Mouse (Mus musculus) C2C12 (cell line): Measurements from ENCODE around the gene Ogfod1. TPM values are rescaled to one million over a fixed set of nuclear protein-coding genes. Genes with fewer than 3 reads are reported as not detected.
A peak's percentile ranks its signal among the peaks of the same experiment; 100 is the strongest.
"Not testable (repeated sequence)": the region's sequence is repeated elsewhere in the genome, so short reads cannot be mapped to it uniquely, and the experiment has no call there.

ENCODE experiments used
- H3K27me3 ChIP-seq: one replicate; pipeline ENCODE4 v1.6.1; 2011; ENCODE audit not compliant: control insufficient read depth, insufficient read depth, insufficient read length
- H3K36me3 ChIP-seq: one replicate; pipeline ENCODE4 v1.6.1; 2011; ENCODE audit not compliant: control insufficient read depth, insufficient read depth
- H3K4me3 ChIP-seq: one replicate; pipeline ENCODE4 v1.5.1; 2011; ENCODE audit warnings: mild to moderate bottlenecking, control low read depth; ENCODE audit not compliant: poor library complexity, insufficient read depth, severe bottlenecking
- H3K79me2 ChIP-seq: one replicate; pipeline ENCODE4 v1.6.1; 2011; ENCODE audit not compliant: control insufficient read depth, insufficient read depth
- H3K79me3 ChIP-seq: one replicate; pipeline ENCODE4 v1.6.1; 2011; ENCODE audit warnings: low read depth, control low read depth
- H3ac ChIP-seq: one replicate; pipeline ENCODE3; 2011; ENCODE audit warnings: low read depth; ENCODE audit not compliant: control insufficient read depth, insufficient read length
- CEBPB ChIP-seq: IDR thresholded peaks from one replicate; pipeline ENCODE4 v1.6.1; 2011; ENCODE audit warnings: low read depth, mild to moderate bottlenecking, control low read depth, moderate library complexity
- CTCF ChIP-seq: IDR thresholded peaks from one replicate; pipeline ENCODE4 v1.5.1; 2011; ENCODE audit not compliant: control insufficient read depth, insufficient read depth, insufficient read length
- FOSL1 ChIP-seq: IDR thresholded peaks from one replicate; pipeline ENCODE4 v1.8.0; 2011; ENCODE audit warnings: mild to moderate bottlenecking, low read length; ENCODE audit not compliant: poor library complexity, insufficient read depth, severe bottlenecking
- MAX ChIP-seq: IDR thresholded peaks from one replicate; pipeline ENCODE4 v1.6.1; 2011; ENCODE audit warnings: mild to moderate bottlenecking, control low read depth
- MYOD1 ChIP-seq: IDR thresholded peaks from one replicate; pipeline ENCODE4 v1.6.1; 2011; ENCODE audit warnings: low read depth; ENCODE audit not compliant: control insufficient read depth, insufficient read length
- MYOG ChIP-seq: IDR thresholded peaks from one replicate; pipeline ENCODE4 v1.6.1; 2011; ENCODE audit not compliant: control insufficient read depth, insufficient read length; ENCODE audit errors: extremely low read depth
- USF1 ChIP-seq: IDR thresholded peaks from one replicate; pipeline ENCODE4 v1.6.1; 2011; ENCODE audit warnings: low read depth, mild to moderate bottlenecking, control low read depth, moderate library complexity
- polyA plus RNA-seq: library from polyadenylated mRNA; unstranded; fragments of >200 nt; fragmentation: generic; extraction: Trizol; gene quantifications from one replicate; pipeline ENCODE4 v1.2.1, GENCODE M21; 2012; ENCODE audit warnings: missing spikeins

The Ogfod1 gene
- polyA plus RNA-seq, 1 experiment: 9.7 TPM

GRCm38 (mm10) chr8:94029701-94030100 lies 7.3 kb upstream of the Ogfod1 start:
- Histone ChIP-seq H3K36me3 (peaks cover 77% of the 10 kb centered on the region), H3K4me3 (no peak overlapping the region), H3K79me3 (peaks cover 39% of the 10 kb centered on the region), H3K27me3 (no peaks in the 10 kb centered on the region), H3ac (no peak overlapping the region), H3K79me2 (peaks cover 54% of the 10 kb centered on the region)
- TF ChIP-seq MAX (no peak), MYOG (no peak), FOSL1 (no peak)

DNA sequence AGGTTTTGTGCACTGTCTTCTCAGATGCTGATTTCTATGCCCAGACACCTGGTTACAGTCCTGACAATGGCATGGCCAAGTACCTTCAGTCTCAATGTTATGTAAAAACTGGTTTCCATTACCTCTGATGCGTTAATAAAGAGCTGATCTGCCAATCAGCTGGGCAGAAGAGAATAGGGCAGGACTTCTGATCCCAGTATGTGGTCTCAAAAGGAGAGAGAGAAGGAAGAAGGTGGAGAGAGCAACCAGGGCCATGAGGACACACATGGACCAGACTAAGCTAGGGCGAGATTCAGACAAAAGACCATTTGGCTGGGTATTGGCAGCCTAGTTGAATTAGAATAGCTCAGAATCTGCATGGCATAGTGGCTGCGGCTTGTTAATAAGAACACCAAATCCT lies 3.4 kb upstream of the Ogfod1 start:
- H3K79me3 ChIP-seq: peaks cover 60% of the 10 kb centered on the region
- H3K27me3 ChIP-seq: no peaks in the 10 kb centered on the region
- no peak overlapping the region for H3ac ChIP-seq
- H3K79me2 ChIP-seq: peaks cover 89% of the 10 kb centered on the region
- no peak overlapping the region for H3K4me3 ChIP-seq
- no peak for TF ChIP-seq USF1
- no peak for TF ChIP-seq MYOG
- no peak for TF ChIP-seq CTCF
- TF ChIP-seq MYOD1: no peak
- TF ChIP-seq CEBPB: no peak
- no peak for TF ChIP-seq FOSL1
- TF ChIP-seq MAX: no peak
- H3K36me3 ChIP-seq: peaks cover 40% of the 10 kb centered on the region

GRCm38 (mm10) chr8:94035200-94035599 lies 1.8 kb upstream of the Ogfod1 start:
- H3K79me2 ChIP-seq: peaks cover 84% of the 10 kb centered on the region
- H3K4me3 ChIP-seq: no peak overlapping the region
- peaks cover 31% of the 10 kb centered on the region for H3K36me3 ChIP-seq
- no peak for TF ChIP-seq MYOD1
- no peak for TF ChIP-seq USF1
- no peak for TF ChIP-seq MAX
- no peak for TF ChIP-seq CTCF
- no peak for TF ChIP-seq CEBPB
- TF ChIP-seq FOSL1: no peak
- no peak for TF ChIP-seq MYOG
- no peaks in the 10 kb centered on the region for H3K27me3 ChIP-seq
- peaks cover 63% of the 10 kb centered on the region for H3K79me3 ChIP-seq
- no peak overlapping the region for H3ac ChIP-seq

- Histone ChIP-seq H3K79me3 (peaks cover 55% of the 10 kb centered on the region), H3K79me2 (peaks cover 72% of the 10 kb centered on the region), H3K36me3 (peaks cover 25% of the 10 kb centered on the region), H3ac (peak overlapping the region; percentile 68), H3K4me3 (peak overlapping the region; percentile 55)
- H3K27me3 ChIP-seq: not testable (repeated sequence)
Observed at GRCm38 (mm10) chr8:94036541-94036940, 457 bp upstream of the Ogfod1 start.

GRCm38 (mm10) chr8:94037806-94038205 lies 808 bp downstream of the Ogfod1 start:
- TF ChIP-seq CEBPB (no peak), FOSL1 (no peak), MYOG (no peak), CTCF (no peak), MAX (no peak)
- Histone ChIP-seq H3K27me3 (no peaks in the 10 kb centered on the region), H3K79me2 (peaks cover 59% of the 10 kb centered on the region), H3K36me3 (peaks cover 18% of the 10 kb centered on the region), H3K4me3 (peak overlapping the region; percentile 68), H3K79me3 (peaks cover 44% of the 10 kb centered on the region), H3ac (peak overlapping the region; percentile 79)

DNA sequence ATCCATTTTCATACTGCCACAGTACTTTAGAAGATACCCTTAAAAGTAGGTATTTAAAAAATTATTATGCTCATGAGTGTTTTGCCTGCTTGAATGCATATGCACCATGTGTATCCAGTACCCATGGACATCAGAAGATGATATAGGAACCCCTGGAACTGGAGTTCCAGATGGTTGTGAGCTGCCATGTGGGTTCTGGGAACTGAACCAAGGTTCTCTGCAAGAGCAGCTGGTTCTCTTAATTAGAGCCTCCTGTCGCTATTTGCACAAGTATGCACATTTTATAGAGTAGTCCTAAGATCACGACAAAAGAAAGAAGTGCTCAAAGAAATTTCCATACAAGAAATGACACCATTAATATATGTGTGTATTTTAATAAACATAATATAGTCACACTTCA lies 10.8 kb downstream of the Ogfod1 start:
- H3K4me3 ChIP-seq: no peak overlapping the region
- no peak overlapping the region for H3ac ChIP-seq
- no peaks in the 10 kb centered on the region for H3K79me2 ChIP-seq
- peaks cover 3% of the 10 kb centered on the region for H3K79me3 ChIP-seq
- TF ChIP-seq MAX (no peak), CTCF (no peak)
- H3K36me3 ChIP-seq: peaks cover 5% of the 10 kb centered on the region
- H3K27me3 ChIP-seq: no peaks in the 10 kb centered on the region

DNA sequence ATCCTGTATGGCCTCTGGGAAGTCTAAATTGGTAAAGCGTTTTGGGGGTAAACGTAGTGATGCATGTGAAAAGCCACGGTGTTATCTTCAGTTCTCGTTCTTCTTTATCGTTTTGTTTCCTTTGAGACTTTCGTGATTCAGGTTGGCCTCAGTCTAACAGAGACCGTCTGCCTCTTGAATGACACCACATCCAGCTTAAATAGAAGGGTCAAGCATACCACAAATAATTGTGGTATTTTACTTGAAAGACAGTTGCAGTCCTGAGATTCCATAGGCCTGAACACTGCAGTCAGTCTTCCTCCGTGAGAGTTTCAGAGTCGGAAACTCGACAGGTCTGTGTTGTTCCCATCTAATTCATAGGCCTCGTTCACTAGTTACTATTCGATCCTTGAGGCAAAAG lies 15.7 kb downstream of the Ogfod1 start:
- Histone ChIP-seq H3K79me2 (no peaks in the 10 kb centered on the region), H3K27me3 (no peaks in the 10 kb centered on the region), H3K36me3 (peaks cover 33% of the 10 kb centered on the region), H3K79me3 (no peaks in the 10 kb centered on the region), H3K4me3 (no peak overlapping the region), H3ac (no peak overlapping the region)
- TF ChIP-seq USF1: no peak
- TF ChIP-seq MYOG: no peak
- no peak for TF ChIP-seq CEBPB
- no peak for TF ChIP-seq MYOD1
